Mouse (Mus musculus) megakaryocyte, embryonic 14.5 days (primary cell): ENCODE results near the gene Ltbr. TPM values are rescaled to one million over a fixed set of nuclear protein-coding genes. Genes with fewer than 3 reads are reported as not detected.

Experiments used
- H3K27me3 ChIP-seq: replicated peaks from 2 replicates; pipeline ENCODE3; 2012; ENCODE audit warnings: inconsistent platforms
- H3K36me3 ChIP-seq: replicated peaks from 2 replicates; pipeline ENCODE3; 2012; ENCODE audit warnings: low read length, inconsistent platforms, mixed read lengths
- H3K4me1 ChIP-seq: 2 replicates; pipeline ENCODE4 v1.6.1; 2012; ENCODE audit warnings: inconsistent platforms
- H3K4me3 ChIP-seq: replicated peaks from 2 replicates; pipeline ENCODE3; 2012; ENCODE audit warnings: moderate library complexity, mild to moderate bottlenecking, inconsistent platforms
- H3K9me3 ChIP-seq: 2 replicates; pipeline ENCODE4 v1.6.1; 2012; ENCODE audit warnings: inconsistent platforms
- FLI1 ChIP-seq: IDR thresholded peaks from 2 replicates; pipeline ENCODE4 v1.6.1; 2012; ENCODE audit warnings: low read length, inconsistent platforms, mixed read lengths
- GATA1 ChIP-seq: IDR thresholded peaks from 3 replicates; pipeline ENCODE4 v1.6.1; 2012; ENCODE audit warnings: mixed read lengths, low read length, inconsistent platforms, borderline replicate concordance
- polyA plus RNA-seq: library from polyadenylated mRNA; stranded (reverse); fragments of >175 nt; gene quantifications from 2 replicates; pipeline ENCODE4 v1.2.3, GENCODE M21; 2012; ENCODE audit warnings: low replicate concordance; ENCODE audit not compliant: insufficient read depth

Gene Ltbr
- polyA plus RNA-seq, 1 experiment = 48.8 TPM

DNA sequence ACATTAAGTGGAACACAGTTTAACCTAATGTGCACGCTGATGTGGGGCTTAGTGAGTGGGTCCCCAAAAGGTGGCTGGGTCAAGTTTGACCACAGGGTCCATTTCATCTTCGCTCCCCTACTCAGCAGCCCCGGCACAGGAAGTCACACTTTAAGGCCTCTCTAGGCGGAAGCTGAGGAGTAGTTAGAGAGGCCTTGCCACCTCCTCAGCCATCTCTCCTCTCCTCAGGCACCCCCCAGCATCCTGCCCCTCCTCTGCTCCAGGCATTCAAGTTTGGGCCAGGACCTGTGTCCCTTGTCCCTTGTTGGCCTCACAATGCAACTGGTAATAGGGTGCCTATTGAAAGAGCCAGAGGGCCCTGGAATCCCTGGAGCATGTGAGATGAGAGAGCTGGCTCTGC lies 40.0 kb upstream of the Ltbr start:
- Histone ChIP-seq H3K4me3 (peak overlapping the region; percentile 70), H3K36me3 (peaks cover 17% of the 10 kb centered on the region), H3K9me3 (no peaks in the 10 kb centered on the region), H3K4me1 (peaks cover 72% of the 10 kb centered on the region), H3K27me3 (peaks cover 79% of the 10 kb centered on the region)
- TF ChIP-seq FLI1 = no peak
- no peak for TF ChIP-seq GATA1

DNA sequence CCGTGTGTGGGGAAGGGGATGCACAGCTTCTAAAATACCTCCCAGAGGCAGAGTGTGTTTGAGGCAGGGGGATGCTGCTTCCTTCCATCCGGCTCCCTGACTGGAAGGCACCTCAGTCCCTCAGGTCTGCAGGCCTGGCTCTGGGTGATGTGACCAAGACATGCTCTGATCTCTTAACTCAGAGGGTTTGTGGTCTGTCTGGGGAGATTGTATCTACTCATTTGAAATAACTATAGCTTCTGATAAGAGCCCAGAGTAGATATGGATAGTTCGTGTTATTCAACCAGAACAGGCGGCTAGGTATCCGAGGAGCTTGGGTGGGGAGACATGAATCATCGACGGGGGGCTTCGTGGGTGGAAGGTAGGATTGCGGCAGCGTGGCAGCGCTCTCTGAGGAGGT lies 39.5 kb upstream of the Ltbr start:
- H3K4me1 ChIP-seq = peaks cover 77% of the 10 kb centered on the region

DNA sequence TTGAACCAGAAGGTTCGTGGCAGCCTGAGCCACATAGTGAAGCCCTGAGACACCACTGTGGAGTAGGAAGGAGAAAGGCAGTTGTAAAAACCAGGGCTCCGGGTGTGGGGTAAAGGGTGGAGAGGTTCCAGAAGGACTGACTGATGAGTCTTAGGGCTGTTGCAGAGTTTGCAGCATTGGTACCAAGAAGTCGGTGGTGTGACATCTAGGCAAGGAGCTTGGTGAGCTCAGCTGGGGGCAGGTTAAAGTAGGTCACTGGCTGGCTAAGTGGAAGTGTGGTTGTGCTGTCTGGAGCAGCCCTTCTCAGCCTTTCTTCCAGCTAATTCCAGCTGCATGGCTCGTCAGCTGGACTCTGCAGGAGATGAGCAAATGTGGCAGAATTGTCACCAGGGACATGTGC lies 39.1 kb upstream of the Ltbr start:
- Histone ChIP-seq H3K4me1 (peaks cover 79% of the 10 kb centered on the region), H3K27me3 (peaks cover 79% of the 10 kb centered on the region), H3K9me3 (no peaks in the 10 kb centered on the region), H3K36me3 (peaks cover 8% of the 10 kb centered on the region), H3K4me3 (peak overlapping the region; percentile 59)
- TF ChIP-seq GATA1 = no peak
- TF ChIP-seq FLI1 = no peak

More for the DNA sequence above, 39.5 kb upstream of the Ltbr start:
- Histone ChIP-seq H3K9me3 (no peaks in the 10 kb centered on the region), H3K36me3 (peaks cover 12% of the 10 kb centered on the region), H3K27me3 (peaks cover 81% of the 10 kb centered on the region), H3K4me3 (peak overlapping the region; percentile 70)
- TF ChIP-seq GATA1 (no peak), FLI1 (no peak)

DNA sequence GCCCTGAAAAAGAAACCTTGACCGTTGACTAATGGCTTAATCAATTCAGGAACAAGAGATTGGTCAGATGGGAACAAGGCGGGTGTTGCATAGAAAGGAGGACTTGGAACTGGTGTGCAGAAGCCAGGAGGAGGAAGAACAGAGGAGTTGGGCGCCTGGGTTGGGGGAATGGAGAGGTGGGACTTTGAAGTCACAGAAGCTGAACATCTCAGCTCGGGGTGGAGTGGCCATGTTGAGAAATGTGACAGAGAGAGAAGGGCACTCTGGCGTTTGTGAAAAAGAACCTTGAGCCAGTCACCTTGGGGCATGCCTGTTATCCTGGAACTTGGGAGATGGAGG lies 38.3 kb upstream of the Ltbr start:
- H3K27me3 ChIP-seq = peaks cover 76% of the 10 kb centered on the region
- no peaks in the 10 kb centered on the region for H3K9me3 ChIP-seq
- H3K4me3 ChIP-seq = no peak overlapping the region
- no peak for TF ChIP-seq GATA1
- TF ChIP-seq FLI1 = no peak
- peaks cover under 1% of the 10 kb centered on the region for H3K36me3 ChIP-seq
- peaks cover 79% of the 10 kb centered on the region for H3K4me1 ChIP-seq

DNA sequence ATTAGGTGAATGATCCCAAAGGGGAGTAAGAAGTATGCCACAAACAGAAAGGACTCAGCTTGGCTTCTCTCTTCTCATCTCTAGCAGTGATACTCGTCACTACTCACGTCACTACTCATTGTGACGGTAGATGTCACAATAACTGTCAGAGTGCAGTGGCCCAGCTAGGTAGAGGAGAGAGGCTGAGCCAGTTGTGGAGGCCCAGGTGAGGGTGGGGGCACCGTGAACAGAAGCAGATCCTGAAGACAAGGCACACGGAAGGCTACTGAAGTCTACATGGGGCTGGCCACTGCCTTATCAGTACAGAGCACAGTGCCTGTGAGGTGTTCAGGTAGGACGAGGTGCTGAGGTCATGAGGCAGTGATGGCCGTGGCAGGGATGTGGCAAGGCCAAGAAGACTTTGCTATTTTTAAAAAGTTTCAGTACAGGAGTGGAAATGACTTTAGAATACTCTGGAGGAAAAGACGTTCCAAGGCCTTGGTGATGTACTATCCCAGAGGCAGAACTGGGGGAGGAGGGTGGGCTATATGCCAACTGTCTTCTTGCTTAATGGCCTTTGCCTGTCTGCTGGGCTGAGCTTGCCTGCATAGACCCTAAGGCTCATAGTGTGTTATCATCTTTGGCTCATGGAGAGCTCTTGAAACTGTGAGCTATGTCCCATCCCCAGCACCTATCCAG lies 37.8 kb upstream of the Ltbr start:
- Histone ChIP-seq H3K27me3 (peaks cover 76% of the 10 kb centered on the region), H3K4me1 (peaks cover 79% of the 10 kb centered on the region), H3K9me3 (no peaks in the 10 kb centered on the region), H3K36me3 (no peaks in the 10 kb centered on the region), H3K4me3 (peak overlapping the region; percentile 86)
- no peak for TF ChIP-seq FLI1
- TF ChIP-seq GATA1 = no peak

DNA sequence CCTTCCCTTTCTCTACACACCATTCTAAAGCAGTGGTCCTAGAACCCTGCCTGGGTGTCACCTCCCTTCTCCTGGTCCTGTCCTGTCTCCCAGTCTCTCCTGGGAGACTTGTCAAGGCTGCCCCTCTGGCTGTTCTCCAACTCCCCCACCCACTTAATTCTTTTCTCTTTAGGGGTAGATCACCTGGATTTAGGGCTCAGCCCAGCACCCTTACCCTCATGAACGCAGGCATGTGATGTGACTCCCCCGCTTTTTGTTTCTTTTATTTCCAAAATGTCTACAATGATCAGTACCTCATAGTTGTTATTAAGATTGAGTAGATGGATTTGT lies 37.3 kb upstream of the Ltbr start:
- Histone ChIP-seq H3K9me3 (no peaks in the 10 kb centered on the region), H3K27me3 (peaks cover 71% of the 10 kb centered on the region), H3K36me3 (no peaks in the 10 kb centered on the region), H3K4me3 (peak overlapping the region; percentile 92), H3K4me1 (peaks cover 81% of the 10 kb centered on the region)
- TF ChIP-seq GATA1 (no peak), FLI1 (no peak)

DNA sequence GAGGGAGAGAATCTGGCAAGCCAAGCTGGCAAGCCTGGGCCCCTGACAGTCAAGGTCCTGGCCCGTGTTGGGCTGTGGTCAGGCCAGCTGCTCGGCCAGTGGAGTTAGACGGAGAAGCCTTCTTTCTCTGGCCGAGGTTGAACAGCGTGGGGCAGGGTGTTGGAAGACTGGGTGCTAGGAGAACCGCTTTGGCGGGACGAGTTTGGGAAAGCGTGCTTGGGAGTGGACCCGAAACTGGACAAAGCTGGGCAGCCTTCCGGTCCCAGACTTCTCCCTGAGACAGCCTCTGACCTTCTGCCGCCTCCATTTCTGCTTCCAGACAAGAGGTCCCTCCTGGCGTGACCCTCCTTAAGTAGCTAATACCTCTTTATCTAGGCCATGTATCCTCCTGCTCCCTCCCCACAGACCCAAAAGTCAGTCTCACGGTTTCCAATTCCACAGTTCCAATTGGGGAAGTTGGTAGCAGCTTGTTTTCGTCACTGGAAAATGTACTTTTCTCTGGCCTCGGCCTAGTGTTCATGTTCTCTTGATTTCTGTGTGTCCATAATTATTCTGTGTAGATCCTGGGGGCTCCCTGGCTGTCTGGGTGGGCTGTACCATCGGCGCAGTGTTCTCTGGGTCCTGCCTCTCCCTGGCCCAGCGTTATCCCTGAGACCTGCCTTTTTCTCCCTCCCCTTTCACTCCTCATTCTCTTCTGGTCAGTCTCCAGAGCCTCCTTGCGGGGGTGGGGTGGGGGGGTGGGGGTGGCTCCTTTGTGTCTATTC lies 36.7 kb upstream of the Ltbr start:
- Histone ChIP-seq H3K27me3 (peaks cover 68% of the 10 kb centered on the region), H3K36me3 (no peaks in the 10 kb centered on the region), H3K9me3 (no peaks in the 10 kb centered on the region), H3K4me3 (peak overlapping the region; percentile 92), H3K4me1 (peaks cover 81% of the 10 kb centered on the region)
- TF ChIP-seq GATA1 (no peak), FLI1 (no peak)

DNA sequence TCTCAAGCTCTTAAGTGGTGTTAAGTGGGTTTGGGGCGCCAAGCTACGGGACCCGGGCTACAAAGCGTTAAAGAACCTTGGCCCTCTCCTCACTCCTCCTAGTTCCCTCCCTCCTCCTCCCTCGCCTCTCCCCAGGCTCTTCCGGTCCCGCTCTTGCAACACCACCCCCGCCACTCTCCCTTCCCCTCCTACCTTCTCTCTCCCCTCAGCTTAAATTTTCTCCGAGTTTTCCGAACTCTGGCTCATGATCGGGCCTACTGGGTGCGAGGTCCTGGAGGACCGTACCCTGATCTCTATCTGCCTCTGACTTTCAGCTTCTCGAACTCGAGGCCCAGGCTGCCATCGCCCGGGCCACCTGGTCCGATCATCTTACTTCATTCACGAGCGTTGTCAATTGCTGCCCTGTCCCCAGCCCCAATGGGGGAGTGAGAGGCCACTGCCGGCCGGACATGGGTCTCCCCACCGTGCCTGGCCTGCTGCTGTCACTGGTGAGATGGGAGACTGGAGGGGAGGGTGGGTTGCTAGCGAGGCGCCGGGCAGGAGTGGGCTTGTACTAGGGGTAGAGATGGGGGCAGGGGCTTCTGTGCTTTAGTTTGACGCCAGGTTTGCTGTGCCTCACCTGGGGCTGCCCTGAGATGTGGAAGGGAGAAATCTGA lies 36.0 kb upstream of the Ltbr start:
- Histone ChIP-seq H3K36me3 (no peaks in the 10 kb centered on the region), H3K27me3 (peaks cover 69% of the 10 kb centered on the region), H3K4me1 (peaks cover 74% of the 10 kb centered on the region), H3K4me3 (peak overlapping the region; percentile 92), H3K9me3 (no peaks in the 10 kb centered on the region)
- TF ChIP-seq FLI1 = no peak
- TF ChIP-seq GATA1 = no peak

DNA sequence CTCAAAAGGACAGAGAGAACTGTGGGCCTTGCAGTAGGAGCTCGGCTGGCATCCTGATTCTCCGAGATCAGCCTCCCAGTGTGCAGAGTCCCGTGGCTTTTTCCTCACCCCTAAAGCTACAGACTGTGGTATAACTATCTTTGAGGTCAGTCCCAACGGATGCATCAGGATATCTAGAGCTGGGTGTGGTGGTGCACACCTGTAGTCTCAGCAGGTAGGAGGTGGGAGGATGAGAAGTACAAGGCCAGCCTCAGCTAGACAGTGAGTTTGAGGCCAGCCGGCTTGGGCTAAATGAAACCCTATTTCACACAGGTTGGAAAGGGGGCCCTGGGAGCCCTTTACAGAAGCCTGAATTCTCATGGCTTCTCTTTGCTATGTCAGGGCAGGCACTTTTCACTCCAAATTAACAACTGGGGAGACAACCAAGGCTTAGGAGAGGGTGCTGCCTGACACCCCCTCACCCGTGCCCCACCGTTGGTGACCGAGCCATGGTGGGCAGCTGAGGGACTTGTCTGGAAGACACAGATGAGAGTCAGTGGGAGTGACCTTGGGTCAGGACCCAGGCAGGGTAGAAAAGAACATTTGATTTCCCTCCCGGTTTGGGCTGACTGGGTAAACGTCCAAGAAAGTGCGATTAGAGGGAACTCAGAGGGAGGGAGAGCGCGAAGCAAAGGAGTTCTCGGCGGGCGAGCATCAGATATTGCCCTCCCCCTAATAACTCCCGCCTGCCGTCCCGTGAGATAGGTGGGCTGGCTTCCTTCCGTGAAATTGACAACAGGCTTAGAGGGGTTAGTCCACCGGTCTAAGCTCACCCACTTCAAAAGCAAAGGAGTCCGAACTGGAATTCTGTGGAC lies 35.3 kb upstream of the Ltbr start, which contains the start of gene Tnfrsf1a:
Gene Tnfrsf1a, plus strand, starts transcription at position 642 of the 854 bp plus-strand sequence.
- no peak for TF ChIP-seq GATA1
- no peak for TF ChIP-seq FLI1
- Histone ChIP-seq H3K4me1 (peaks cover 69% of the 10 kb centered on the region), H3K4me3 (peak within 1 kb of the TSS; percentile 92), H3K9me3 (no peaks in the 10 kb centered on the region), H3K27me3 (peaks cover 72% of the 10 kb centered on the region), H3K36me3 (no peaks in the 10 kb centered on the region)
